Mouse (Mus musculus) gastrocnemius, postnatal 25 days (tissue): ENCODE data around the gene Nid1. TPM values are rescaled to one million over a fixed set of nuclear protein-coding genes. Genes with fewer than 3 reads are reported as not detected.

Experiments
- DNase-seq: peaks from one replicate; pipeline ENCODE4 v3.0.0; 2022
- total RNA-seq, 2 experiments: library from RNA; stranded (reverse); gene quantifications; 1 replicate in 1 of 2; 2 replicates in 1 of 2; pipeline ENCODE4 v1.2.3; 2021

The Nid1 gene
- total RNA-seq, 2 experiments from 2014 or later: 76.3 to 99.2 TPM

DNA sequence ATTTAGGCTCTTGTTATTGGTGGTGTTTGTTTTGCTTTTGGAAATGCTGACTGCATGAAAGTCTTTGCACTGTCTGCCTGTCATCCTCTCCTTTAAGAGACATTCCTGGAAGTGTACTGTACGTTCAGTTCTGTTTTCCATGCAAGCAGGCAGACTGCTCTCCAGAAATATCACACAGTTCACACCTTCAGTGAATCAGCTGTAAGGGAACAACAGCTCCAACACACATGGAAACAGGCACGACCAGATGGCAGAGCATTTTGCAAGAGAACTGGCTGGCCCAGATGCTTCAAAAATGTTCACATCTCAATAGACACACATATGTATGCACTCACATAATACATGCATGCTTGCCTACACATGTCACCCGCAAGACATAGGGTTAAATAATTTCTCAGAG, 109.4 kb downstream of the Nid1 start:
- DNase-seq: no peak

DNA sequence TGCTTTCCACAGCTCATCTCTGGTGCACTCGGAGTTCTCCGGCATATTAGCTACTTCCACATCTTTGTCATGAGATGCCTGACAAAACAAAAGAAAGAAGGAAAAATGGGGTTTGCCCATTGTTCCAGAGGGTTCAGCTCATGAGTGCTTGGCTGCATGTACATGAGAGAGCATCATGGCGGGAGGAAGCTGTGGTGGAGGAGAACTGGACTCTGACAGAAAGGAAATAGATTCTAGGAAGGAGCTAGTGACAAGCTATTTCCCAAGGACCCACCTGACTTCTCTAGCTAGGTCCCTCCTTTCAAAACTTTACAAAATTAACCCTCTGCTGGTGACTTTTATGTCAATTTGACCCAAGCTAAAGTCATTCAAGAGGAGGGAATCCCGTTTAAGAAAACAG, 110.5 kb downstream of the Nid1 start:
- no peak for DNase-seq

DNA sequence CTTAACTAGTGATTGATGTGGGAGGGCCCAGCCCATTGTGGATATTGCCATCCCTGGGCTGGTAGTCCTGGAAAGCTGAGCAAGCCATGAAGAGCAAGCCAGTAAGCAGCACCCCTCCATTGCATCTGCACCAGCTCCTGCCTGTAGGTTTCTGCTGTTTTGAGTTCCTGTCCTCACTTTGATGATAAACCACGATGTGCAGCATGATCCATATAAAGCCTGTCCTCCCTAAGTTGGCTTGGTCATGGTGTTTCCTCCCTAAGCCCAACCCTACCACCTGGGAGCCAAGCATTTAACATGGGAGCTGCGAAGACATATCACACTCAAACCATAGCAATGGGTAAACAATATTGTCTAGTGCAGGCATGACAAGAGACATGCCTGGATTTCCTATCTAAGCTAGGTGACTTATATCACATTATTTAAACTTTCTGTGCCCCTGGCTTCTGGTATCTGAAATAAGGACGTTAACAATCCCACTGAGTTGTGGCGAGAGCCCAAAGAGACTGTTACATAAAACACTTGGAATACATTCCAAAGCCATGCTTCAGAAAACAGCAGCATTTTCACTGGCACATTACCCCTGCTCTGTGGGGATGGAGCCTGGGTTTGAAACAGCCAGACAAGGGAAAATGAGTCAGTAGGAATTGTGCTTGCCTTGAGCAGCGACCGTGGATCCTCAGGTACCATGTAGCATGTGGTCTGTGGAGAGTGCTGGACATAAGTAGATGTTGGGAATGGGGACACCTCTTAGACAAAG, 111.3 kb downstream of the Nid1 start:
- DNase-seq: no peak

DNA sequence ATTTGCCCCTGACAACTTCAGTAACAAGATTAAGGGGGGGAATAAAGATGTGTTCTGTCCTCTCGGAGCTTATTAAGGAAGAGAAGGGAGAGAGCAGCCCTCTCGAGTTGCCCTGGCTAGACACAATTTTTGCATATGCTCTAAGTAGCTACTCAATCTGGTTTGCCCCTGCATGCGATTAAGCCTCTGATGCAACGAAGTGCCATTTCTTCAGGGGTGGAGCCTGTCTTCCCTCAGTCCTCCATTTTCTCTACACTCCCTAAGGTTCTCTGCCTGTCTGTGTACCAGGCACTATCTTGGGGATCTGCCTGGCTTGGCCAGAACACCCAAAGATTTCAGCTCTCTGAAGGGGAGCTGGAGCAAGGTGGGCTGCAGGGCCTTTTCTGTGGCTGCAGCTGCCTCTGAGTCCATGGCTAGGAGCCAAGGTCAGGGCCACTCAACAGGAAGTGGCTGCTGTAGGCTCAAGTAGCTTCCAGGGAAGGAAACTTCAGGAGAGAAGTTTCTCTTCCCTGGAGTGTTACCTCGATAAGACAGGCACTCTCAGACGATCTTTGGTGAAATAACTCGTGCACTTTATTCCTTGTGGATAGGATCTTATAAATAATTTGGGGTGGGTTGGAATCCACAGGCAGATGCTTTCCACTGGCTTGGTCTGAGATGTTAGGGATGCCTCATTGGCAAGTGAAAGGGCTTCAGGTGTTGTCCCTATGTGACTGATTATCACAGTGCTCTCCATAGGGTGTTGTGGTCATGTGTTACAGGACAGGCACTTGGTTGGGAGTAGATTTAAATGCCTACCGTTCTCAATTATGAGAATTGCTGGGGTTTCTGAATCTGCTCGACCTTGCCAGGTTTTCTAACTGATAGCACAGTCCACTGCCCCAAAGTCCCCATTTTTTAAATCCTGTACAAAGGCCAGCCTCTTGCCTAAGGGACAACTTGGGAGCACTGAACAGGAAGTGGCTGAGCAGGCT, 112.6 kb downstream of the Nid1 start:
- no peak for DNase-seq

DNA sequence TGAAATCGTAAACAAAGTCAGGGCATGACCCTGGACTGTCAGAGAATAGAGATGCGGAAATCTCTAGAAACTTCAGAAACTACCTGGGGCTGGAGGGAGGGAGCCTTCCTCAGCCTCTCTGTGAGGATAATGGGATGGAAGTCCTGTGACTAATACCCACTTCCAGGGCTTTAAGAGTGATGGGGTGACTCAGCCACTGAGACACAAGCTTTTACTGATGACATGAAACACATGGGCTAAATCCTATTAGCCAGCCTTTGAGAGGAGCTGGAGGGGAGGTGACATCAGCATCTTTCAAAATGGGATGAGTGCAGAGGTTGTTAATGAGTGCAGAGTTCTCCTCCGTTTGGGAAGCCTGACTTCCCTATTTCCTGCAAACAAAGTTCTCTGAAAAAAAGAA, 114.7 kb downstream of the Nid1 start:
- no peak for DNase-seq

DNA sequence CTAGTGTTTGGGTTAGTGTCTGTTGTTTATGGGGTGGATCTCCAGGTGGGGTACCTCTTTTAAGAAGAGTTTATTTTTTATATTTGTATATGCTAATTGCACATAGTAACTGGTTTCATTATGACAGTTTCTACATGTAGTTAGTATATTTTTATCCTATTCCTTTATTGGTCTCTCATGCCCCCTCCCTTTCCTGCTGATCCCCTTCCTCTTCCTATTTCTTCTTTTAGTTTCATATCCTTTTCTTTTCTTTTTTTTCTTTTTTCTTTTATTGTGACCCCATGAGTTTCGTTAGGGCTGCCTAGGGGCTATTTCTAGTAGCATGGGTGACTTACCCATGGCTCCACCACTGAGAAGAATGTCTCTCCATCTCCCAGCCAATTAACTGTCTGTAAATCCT, 116.3 kb downstream of the Nid1 start:
- DNase-seq: no peak

DNA sequence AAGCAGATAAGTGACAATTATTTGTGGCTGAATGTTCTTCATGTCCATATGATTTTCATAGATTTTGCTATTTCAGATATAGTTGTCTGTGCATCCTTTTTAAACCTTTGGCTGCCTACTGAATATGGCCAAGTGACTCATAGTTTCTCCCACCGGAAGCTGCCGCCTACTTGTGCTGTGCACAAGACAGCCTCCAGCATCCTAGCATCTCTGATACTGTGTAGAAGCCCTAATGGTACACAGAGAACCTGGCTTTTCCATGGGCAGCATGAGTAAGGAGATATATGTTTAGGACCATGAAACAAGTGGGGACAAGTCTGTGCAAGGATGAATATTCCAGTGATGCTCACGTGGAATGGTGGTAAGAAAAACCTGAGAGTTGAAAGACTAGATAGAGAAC, 117.8 kb downstream of the Nid1 start:
- DNase-seq: no peak

DNA sequence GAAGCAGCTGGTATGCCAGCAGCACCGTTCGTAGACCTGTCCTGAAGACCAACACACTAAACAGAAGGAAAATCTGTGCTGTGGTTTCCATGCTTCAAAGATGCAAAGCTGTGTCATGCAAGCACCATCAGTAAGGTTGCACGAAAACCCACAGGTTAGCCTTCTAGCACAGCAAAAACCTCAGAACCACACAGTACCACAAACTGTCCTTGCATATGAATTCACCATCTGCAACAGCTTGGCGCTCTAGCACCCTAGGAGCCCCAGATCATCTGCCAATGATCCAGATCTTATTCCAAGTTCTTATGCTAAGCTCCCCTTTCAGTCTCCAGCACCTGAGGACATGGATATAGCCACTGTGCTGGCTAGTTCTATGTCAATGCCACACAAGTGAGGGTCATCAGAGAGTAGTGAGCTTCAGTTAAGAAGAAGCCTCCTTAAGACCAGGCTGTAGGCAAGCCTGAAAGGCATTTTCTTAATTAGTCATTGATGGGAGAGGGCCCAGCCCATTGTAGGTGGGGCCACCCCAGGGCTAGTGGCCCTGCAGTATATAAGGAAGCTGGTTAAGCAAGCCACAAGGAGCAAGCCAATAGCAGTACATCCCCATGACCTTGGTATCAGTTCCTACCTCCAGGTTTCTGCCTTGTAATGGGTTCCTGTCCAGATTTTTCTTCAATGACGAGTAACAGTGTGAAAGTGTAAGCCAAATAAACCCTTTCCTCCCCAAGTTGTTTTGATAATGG, 119.8 kb downstream of the Nid1 start:
- no peak for DNase-seq

DNA sequence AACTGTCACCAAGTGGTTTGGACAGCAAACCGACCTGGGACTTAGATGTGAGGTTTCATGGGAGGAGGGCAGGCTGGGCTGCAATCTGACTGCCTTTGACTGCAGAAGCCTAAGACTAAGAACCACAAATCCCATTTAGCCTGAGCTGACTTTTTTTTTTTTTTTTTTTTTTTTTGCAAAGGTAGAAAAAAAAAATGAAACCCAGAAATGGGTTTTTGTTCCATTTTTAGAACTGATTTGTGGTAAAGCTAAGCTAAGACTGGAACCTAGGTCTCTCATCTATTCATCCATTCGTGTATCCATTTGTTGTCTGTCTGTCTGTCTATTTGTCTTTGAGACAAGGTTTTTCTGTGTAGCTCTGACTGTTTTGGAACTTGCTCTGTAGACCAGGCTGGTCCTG, 120.9 kb downstream of the Nid1 start:
- DNase-seq: no peak

DNA sequence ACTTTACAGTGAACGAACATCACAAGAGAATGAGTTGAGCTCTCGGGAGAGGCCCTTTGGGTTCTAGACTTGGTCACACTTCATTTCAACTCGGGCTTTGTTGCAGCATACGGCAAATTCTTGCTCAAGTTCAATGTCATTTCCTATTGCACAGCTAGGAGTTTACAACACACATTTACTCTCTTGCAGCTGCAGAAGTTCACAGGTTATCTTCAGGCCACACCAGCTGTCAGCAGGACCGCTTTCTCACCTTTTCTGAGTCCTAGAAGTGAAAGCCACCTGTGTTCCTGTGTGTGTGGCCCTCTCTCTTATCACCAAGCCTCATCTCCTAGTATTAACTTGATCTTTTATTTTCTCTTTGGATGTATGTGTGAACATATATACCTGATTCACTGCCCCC, 121.5 kb downstream of the Nid1 start:
- no peak for DNase-seq

Other genes starting within 250 kb of the Nid1 start
- gene Gpr137b, start 43.5 kb upstream of the Nid1 start, total RNA-seq: 1 to 10 TPM; 3.6 to 4.3 TPM
- gene Lyst, start 152.8 kb downstream of the Nid1 start, total RNA-seq: 1 to 10 TPM; 4.1 to 5.9 TPM